Mouse (Mus musculus) liver, adult 2 months (tissue): ENCODE measurements around the gene Pkd1. TPM values are rescaled to one million over a fixed set of nuclear protein-coding genes. Genes with fewer than 3 reads are reported as not detected.

Experiments
- DNase-seq: peaks from one replicate; pipeline ENCODE4 v3.0.0-alpha.2; 2011; ENCODE audit warnings: low read depth, low spot score; ENCODE audit errors: extremely low read depth
- H3K27ac ChIP-seq: fragments of 200-500 bp; replicated peaks from 2 replicates; pipeline ENCODE4 v1.5.1; 2012; ENCODE audit warnings: low read depth, mild to moderate bottlenecking, control low read depth, inconsistent platforms, low read length; ENCODE audit not compliant: insufficient read depth
- H3K27me3 ChIP-seq: fragments of 200-500 bp; 2 replicates; pipeline ENCODE4 v1.6.1; 2012; ENCODE audit warnings: mild to moderate bottlenecking, moderate library complexity, low read length, inconsistent platforms; ENCODE audit not compliant: control insufficient read depth, insufficient read depth
- H3K36me3 ChIP-seq: fragments of 200-500 bp; 2 replicates; pipeline ENCODE4 v1.6.1; 2012; ENCODE audit warnings: low read length, inconsistent platforms; ENCODE audit not compliant: control insufficient read depth, insufficient read depth
- H3K4me1 ChIP-seq: fragments of 200-500 bp; 2 replicates; pipeline ENCODE4 v1.6.1; 2011; ENCODE audit warnings: low read length; ENCODE audit not compliant: control insufficient read depth, insufficient read depth
- H3K4me3 ChIP-seq: fragments of 200-500 bp; 2 replicates; pipeline ENCODE4 v1.5.1; 2011; ENCODE audit warnings: low read depth, mild to moderate bottlenecking, control low read depth, low read length, moderate library complexity; ENCODE audit not compliant: insufficient read depth
- H3K79me2 ChIP-seq: fragments of 200-500 bp; 2 replicates; pipeline ENCODE4 v1.6.1; 2012; ENCODE audit warnings: inconsistent platforms, mild to moderate bottlenecking, low read length, moderate library complexity; ENCODE audit not compliant: control insufficient read depth, insufficient read depth
- H3K9ac ChIP-seq: fragments of 200-500 bp; 2 replicates; pipeline ENCODE4 v1.6.1; 2012; ENCODE audit warnings: low read depth, mild to moderate bottlenecking, control low read depth, inconsistent platforms, low read length
- CTCF ChIP-seq: fragments of 200-500 bp; IDR thresholded peaks from 2 replicates; pipeline ENCODE4 v1.5.1; 2011; ENCODE audit warnings: low read depth, low read length, control low read depth
- POLR2A ChIP-seq: fragments of 200-500 bp; IDR thresholded peaks from 2 replicates; pipeline ENCODE4 v1.6.1; 2011; ENCODE audit warnings: low read length, control low read depth; ENCODE audit not compliant: insufficient read depth; ENCODE audit errors: extremely low read depth
- WGBS: fragments of 180-500 bp; shearing (Covaris S2); methylation state at CpG from one replicate; pipeline ENCODE4 v1.1.7; 2018; 5-methylcytosine and 5-hydroxymethylcytosine counted together
- polyA plus RNA-seq: library from polyadenylated mRNA; depleted of rRNA; stranded (reverse); fragments of >200 nt; gene quantifications from 2 replicates; pipeline ENCODE4 v1.2.3, GENCODE M21; 2012
- total RNA-seq: library from RNA; depleted of rRNA; stranded (reverse); fragments of >200 nt; gene quantifications from 2 replicates; pipeline ENCODE4 v1.2.3, GENCODE M21; 2014

Pkd1 gene
- total and polyA plus RNA-seq, 2 experiments = 9.9 to 17.4 TPM

- TF ChIP-seq CTCF = no peak
- no peak for TF ChIP-seq POLR2A
- no peak overlapping the region for H3K4me3 ChIP-seq
- no peaks in the 10 kb centered on the region for H3K27me3 ChIP-seq
- no peaks in the 10 kb centered on the region for H3K79me2 ChIP-seq
- H3K4me1 ChIP-seq = peaks cover 3% of the 10 kb centered on the region
- no peak overlapping the region for H3K27ac ChIP-seq
- no peak for DNase-seq
- 72% methylated on average over 5 of the region's 5 CpGs for WGBS
- no peak overlapping the region for H3K9ac ChIP-seq
- H3K36me3 ChIP-seq = no peaks in the 10 kb centered on the region
These were observed 14.3 kb upstream of the Pkd1 start for GRCm38 (mm10) chr17:24535300-24535699.

DNA sequence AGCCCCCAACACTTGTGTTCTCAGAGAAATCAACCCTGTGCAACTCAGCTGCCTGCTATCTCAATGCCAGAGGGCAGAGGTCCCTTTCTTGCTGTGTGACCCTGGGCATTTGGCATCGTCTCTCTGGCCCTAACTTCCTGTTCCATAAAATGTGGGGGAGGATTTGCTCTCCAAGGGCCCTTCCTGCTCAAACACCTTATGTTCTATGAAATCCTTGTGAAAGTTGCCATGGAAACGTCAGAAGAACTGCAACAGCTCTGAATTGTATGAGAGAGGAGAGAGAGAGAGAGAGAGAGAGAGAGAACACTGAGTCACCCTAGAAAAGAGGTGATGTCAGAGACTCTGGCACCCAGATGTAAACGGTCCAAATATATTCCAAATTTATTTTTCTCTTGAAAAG lies 12.1 kb upstream of the Pkd1 start:
- TF ChIP-seq CTCF (no peak), POLR2A (no peak)
- H3K4me1 ChIP-seq = peaks cover 3% of the 10 kb centered on the region
- H3K4me3 ChIP-seq = no peak overlapping the region
- 13% methylated on average over 3 of the region's 3 CpGs for WGBS
- no peaks in the 10 kb centered on the region for H3K36me3 ChIP-seq
- H3K9ac ChIP-seq = no peak overlapping the region
- no peak overlapping the region for H3K27ac ChIP-seq
- peak; percentile 61 for DNase-seq
- no peaks in the 10 kb centered on the region for H3K27me3 ChIP-seq
- no peaks in the 10 kb centered on the region for H3K79me2 ChIP-seq

GRCm38 (mm10) chr17:24538950-24539349 lies 10.7 kb upstream of the Pkd1 start:
- TF ChIP-seq POLR2A (no peak), CTCF (peak; percentile 20; the same call in 1 of the 2 replicates)
- DNase-seq = no peak
- Histone ChIP-seq H3K4me1 (no peaks in the 10 kb centered on the region; the same call in 1 of the 2 replicates), H3K27ac (no peak overlapping the region), H3K27me3 (no peaks in the 10 kb centered on the region), H3K9ac (no peak overlapping the region), H3K79me2 (no peaks in the 10 kb centered on the region), H3K36me3 (no peaks in the 10 kb centered on the region), H3K4me3 (no peak overlapping the region)
- 68% methylated on average over 8 of the region's 8 CpGs for WGBS

DNA sequence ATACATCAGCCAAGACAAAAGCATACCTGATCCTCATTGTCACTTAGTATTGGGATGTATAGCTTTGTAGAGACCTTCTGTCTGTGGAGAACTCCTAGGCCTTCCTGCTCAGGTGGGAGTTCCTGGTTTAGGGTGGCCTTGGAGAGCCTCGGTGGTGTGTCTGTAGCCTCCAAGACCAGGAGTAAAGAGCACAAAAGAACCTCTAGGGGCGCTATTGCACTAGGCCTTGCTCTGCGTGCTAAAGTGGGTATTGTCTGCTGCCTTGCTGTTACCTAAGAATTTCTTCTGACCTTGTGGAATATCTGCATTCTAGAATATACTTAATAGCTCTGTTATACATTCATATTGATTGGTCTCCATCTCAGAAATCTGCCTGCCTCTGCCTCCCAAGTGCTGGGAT lies 9.3 kb upstream of the Pkd1 start:
- DNase-seq = peak; percentile 48
- Histone ChIP-seq H3K79me2 (no peaks in the 10 kb centered on the region), H3K9ac (no peak overlapping the region), H3K36me3 (no peaks in the 10 kb centered on the region), H3K27ac (no peak overlapping the region), H3K27me3 (peaks cover 3% of the 10 kb centered on the region; the same call in 1 of the 2 replicates), H3K4me3 (no peak overlapping the region), H3K4me1 (no peaks in the 10 kb centered on the region; the same call in 1 of the 2 replicates)
- WGBS = 14% methylated on average over 3 of the region's 3 CpGs
- TF ChIP-seq CTCF = peak; percentile 78
- no peak for TF ChIP-seq POLR2A

GRCm38 (mm10) chr17:24544613-24545012 lies 5.0 kb upstream of the Pkd1 start:
- no peaks in the 10 kb centered on the region for H3K36me3 ChIP-seq
- H3K27me3 ChIP-seq = peaks cover 3% of the 10 kb centered on the region; the same call in 1 of the 2 replicates
- 0 out of 2 replicates have a peak, but pooled peaks cover 2% of the 10 kb centered on the region for H3K4me1 ChIP-seq
- 54% methylated on average over 12 of the region's 12 CpGs for WGBS
- TF ChIP-seq CTCF (no peak), POLR2A (no peak)
- no peak overlapping the region for H3K27ac ChIP-seq
- H3K4me3 ChIP-seq = no peak overlapping the region
- H3K79me2 ChIP-seq = no peaks in the 10 kb centered on the region
- DNase-seq = no peak
- no peak overlapping the region for H3K9ac ChIP-seq

GRCm38 (mm10) chr17:24545247-24545646 lies 4.4 kb upstream of the Pkd1 start:
- Histone ChIP-seq H3K27ac (no peak overlapping the region), H3K9ac (no peak overlapping the region), H3K79me2 (no peaks in the 10 kb centered on the region), H3K27me3 (peaks cover 3% of the 10 kb centered on the region; the same call in 1 of the 2 replicates), H3K4me1 (0 out of 2 replicates have a peak, but pooled peaks cover 2% of the 10 kb centered on the region), H3K36me3 (no peaks in the 10 kb centered on the region), H3K4me3 (no peak overlapping the region)
- TF ChIP-seq POLR2A = no peak
- no peak for TF ChIP-seq CTCF
- no peak for DNase-seq
- WGBS = 83% methylated on average over 2 of the region's 2 CpGs
